Mouse (Mus musculus) embryonic facial prominence, embryonic 10.5 days (tissue): ENCODE data around the gene A530084C06Rik. TPM values are rescaled to one million over a fixed set of nuclear protein-coding genes. Genes with fewer than 3 reads are reported as not detected.

Experiments used
- DNase-seq: peaks from one replicate; pipeline ENCODE4 v3.0.0-alpha.2; 2017; ENCODE audit warnings: low spot score
- H3K27ac ChIP-seq: fragments of 300-500 bp; sonication (generic); replicated peaks from 2 replicates; pipeline ENCODE4 v1.5.1; 2016; ENCODE audit warnings: mild to moderate bottlenecking
- H3K27me3 ChIP-seq: fragments of 300-500 bp; sonication (generic); replicated peaks from 2 replicates; pipeline ENCODE4 v1.6.1; 2016; ENCODE audit warnings: low read depth, mild to moderate bottlenecking; ENCODE audit not compliant: poor library complexity, severe bottlenecking
- H3K36me3 ChIP-seq: fragments of 300-500 bp; sonication (generic); replicated peaks from 2 replicates; pipeline ENCODE4 v1.6.1; 2016; ENCODE audit warnings: mild to moderate bottlenecking, moderate library complexity
- H3K4me1 ChIP-seq: fragments of 300-500 bp; sonication (generic); 2 replicates; pipeline ENCODE4 v1.6.1; 2016
- H3K4me3 ChIP-seq: fragments of 300-500 bp; sonication (generic); 2 replicates; pipeline ENCODE4 v1.5.1; 2016; ENCODE audit warnings: mild to moderate bottlenecking, moderate library complexity
- H3K9me3 ChIP-seq: fragments of 300-500 bp; sonication (generic); 2 replicates; pipeline ENCODE4 v1.6.1; 2016; ENCODE audit warnings: mild to moderate bottlenecking
- WGBS: fragments of 180-500 bp; shearing (Covaris S2); methylation state at CpG from one replicate; pipeline ENCODE4 v1.1.7; 2016; 5-methylcytosine and 5-hydroxymethylcytosine counted together
- polyA plus RNA-seq: library from polyadenylated mRNA; unstranded; fragments of >200 nt; fragmentation: Nextera tagmentation; extraction: Ambion mirVana; gene quantifications from 2 replicates; pipeline ENCODE4 v1.2.1, GENCODE M21; 2016

A530084C06Rik gene
- polyA plus RNA-seq, 1 experiment from 2014 or later = not detected

GRCm38 (mm10) chr13:31524976-31525375 is 34.2 kb downstream of the A530084C06Rik start:
- no peak overlapping the region for H3K27ac ChIP-seq
- H3K9me3 ChIP-seq = no peaks in the 10 kb centered on the region
- no peak overlapping the region for H3K4me3 ChIP-seq
- DNase-seq = no peak
- H3K27me3 ChIP-seq = no peaks in the 10 kb centered on the region
- 89% methylated on average over 4 of the region's 4 CpGs for WGBS
- no peaks in the 10 kb centered on the region for H3K4me1 ChIP-seq
- no peaks in the 10 kb centered on the region for H3K36me3 ChIP-seq

GRCm38 (mm10) chr13:31518971-31519370 is 40.2 kb downstream of the A530084C06Rik start:
- no peaks in the 10 kb centered on the region for H3K9me3 ChIP-seq
- H3K4me3 ChIP-seq = no peak overlapping the region
- H3K27me3 ChIP-seq = no peaks in the 10 kb centered on the region
- WGBS = 89% methylated on average over 9 of the region's 9 CpGs
- DNase-seq = no peak
- H3K36me3 ChIP-seq = no peaks in the 10 kb centered on the region
- H3K4me1 ChIP-seq = no peaks in the 10 kb centered on the region
- no peak overlapping the region for H3K27ac ChIP-seq

DNA sequence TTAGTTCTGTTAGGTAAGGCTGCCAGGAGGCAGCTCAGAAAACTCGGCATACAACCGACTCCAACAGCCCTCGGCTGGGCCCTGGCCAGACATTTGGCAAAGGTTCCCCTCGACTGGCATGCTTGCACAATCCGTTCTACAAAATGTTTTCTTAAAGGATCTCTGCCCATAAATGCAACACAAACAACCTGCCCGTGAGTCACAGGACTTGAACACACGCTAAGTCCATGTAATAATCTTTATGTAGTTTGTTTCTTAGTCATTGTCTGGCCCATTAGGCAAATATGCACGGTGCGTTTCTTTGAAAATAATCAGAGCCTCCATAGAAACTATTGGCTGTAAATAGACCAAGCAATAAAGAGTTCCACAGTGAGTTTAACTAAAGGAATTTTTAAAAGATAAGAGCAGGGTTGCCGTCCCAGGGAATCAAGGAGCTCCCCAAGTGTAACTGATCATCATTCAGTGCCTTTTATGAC is 40.7 kb downstream of the A530084C06Rik start:
- no peaks in the 10 kb centered on the region for H3K27me3 ChIP-seq
- H3K27ac ChIP-seq = no peak overlapping the region
- 84% methylated on average over 10 of the region's 10 CpGs for WGBS
- H3K9me3 ChIP-seq = no peaks in the 10 kb centered on the region
- H3K4me1 ChIP-seq = no peaks in the 10 kb centered on the region
- H3K36me3 ChIP-seq = no peaks in the 10 kb centered on the region
- DNase-seq = no peak
- H3K4me3 ChIP-seq = no peak overlapping the region

DNA sequence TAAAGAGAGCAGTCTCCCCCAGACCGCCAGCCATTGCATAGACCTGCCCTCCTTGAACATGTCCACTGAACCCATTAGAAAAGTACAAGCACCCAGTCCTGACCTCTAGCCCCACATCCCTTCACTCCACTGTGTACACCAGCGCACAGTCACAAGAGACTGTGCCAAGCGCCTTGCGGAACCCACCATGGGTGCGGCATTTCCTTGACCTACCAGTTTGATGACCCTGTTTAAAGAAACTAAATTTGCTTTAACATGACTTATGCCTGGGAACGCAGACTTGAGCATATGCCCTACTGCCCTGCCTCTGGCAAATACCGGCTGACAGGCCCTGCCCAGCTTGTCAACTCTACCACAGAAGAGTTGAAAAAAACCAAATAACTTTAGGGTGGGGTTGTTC is 43.9 kb downstream of the A530084C06Rik start:
- Histone ChIP-seq H3K4me3 (no peak overlapping the region), H3K9me3 (no peaks in the 10 kb centered on the region), H3K36me3 (no peaks in the 10 kb centered on the region), H3K4me1 (no peaks in the 10 kb centered on the region), H3K27me3 (no peaks in the 10 kb centered on the region), H3K27ac (no peak overlapping the region)
- 94% methylated on average over 7 of the region's 7 CpGs for WGBS
- no peak for DNase-seq

DNA sequence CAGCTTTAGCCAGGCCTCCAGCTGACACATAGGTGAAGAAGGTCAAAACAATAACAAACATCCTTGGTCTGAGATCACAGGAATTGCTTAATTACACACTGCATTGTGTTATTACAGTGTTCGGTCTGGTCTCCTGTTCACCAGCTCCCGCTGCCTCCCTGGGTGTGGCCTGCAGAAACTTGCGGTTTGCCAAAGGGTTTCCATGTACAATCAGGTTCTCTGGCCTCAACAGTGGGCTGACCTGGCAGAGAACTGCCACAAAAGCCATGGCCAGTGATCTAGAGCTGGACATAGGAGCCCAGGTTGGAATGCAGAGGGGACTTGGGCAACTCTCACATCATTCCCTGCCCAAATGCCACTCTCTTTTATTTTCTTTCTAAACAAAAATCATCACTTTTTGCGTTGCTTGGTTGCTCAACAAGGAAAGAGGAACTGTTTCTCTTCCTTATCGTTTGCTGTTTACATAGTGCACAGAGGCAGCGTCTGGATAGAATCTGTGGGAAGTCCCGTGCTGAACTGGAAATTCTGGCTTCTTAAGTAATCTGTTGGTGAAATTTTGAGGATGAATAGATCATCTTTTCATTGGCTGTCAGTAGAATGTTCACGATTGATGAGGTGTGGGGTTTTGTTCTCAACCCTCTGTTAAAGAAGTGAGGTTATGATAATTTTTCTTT is 52.5 kb downstream of the A530084C06Rik start:
- H3K4me1 ChIP-seq = no peaks in the 10 kb centered on the region
- H3K27ac ChIP-seq = no peak overlapping the region
- no peaks in the 10 kb centered on the region for H3K9me3 ChIP-seq
- 75% methylated on average over 8 of the region's 8 CpGs for WGBS
- DNase-seq = no peak
- no peaks in the 10 kb centered on the region for H3K27me3 ChIP-seq
- H3K4me3 ChIP-seq = no peak overlapping the region
- no peaks in the 10 kb centered on the region for H3K36me3 ChIP-seq

Other genes starting within 250 kb of the A530084C06Rik start
- 0.52 and 0.70 TPM in 2 replicates for gene Foxq1, start 3.2 kb downstream of the A530084C06Rik start, polyA plus RNA-seq
- gene Foxf2, start 66.5 kb upstream of the A530084C06Rik start, polyA plus RNA-seq = 10.8 and 12.8 TPM in 2 replicates
- gene Foxc1, start 247.3 kb upstream of the A530084C06Rik start, polyA plus RNA-seq = 3.3 and 4.1 TPM in 2 replicates